Mouse (Mus musculus) midbrain, embryonic 14.5 days (tissue): ENCODE results near the gene Cttnbp2nl. TPM values are rescaled to one million over a fixed set of nuclear protein-coding genes. Genes with fewer than 3 reads are reported as not detected.

ENCODE experiments used
- ATAC-seq: fragments of 200-750 bp; cut with Nextera tagmentation; 2 replicates; pipeline ENCODE4 v1.8.0; 2017; ENCODE audit warnings: moderate number of reproducible peaks, moderate library complexity; ENCODE audit not compliant: low FRiP score, low TSS enrichment
- DNase-seq: peaks from one replicate; pipeline ENCODE4 v3.0.0-alpha.2; 2015
- H3K27ac ChIP-seq: fragments of 300-500 bp; sonication (generic); replicated peaks from 2 replicates; pipeline ENCODE4 v1.5.1; 2014; ENCODE audit warnings: mild to moderate bottlenecking, low read depth, low read length, moderate library complexity
- H3K27me3 ChIP-seq: fragments of 300-500 bp; sonication (generic); 2 replicates; pipeline ENCODE4 v1.6.1; 2014; ENCODE audit warnings: low read length, control low read depth, mixed read lengths; ENCODE audit not compliant: control insufficient read depth, insufficient read depth
- H3K36me3 ChIP-seq: fragments of 300-500 bp; sonication (generic); 2 replicates; pipeline ENCODE4 v1.6.1; 2014; ENCODE audit warnings: low read length, control low read depth; ENCODE audit not compliant: control insufficient read depth, insufficient read depth
- H3K4me1 ChIP-seq: fragments of 300-500 bp; sonication (generic); 2 replicates; pipeline ENCODE4 v1.6.1; 2014; ENCODE audit warnings: mild to moderate bottlenecking, antibody characterized with exemption, low read length, control low read depth; ENCODE audit not compliant: control insufficient read depth, insufficient read depth
- H3K4me2 ChIP-seq: fragments of 300-500 bp; sonication (generic); 2 replicates; pipeline ENCODE4 v1.6.1; 2014; ENCODE audit warnings: mild to moderate bottlenecking, low read length, moderate library complexity
- H3K4me3 ChIP-seq: fragments of 300-500 bp; sonication (generic); replicated peaks from 2 replicates; pipeline ENCODE4 v1.5.1; 2014; ENCODE audit warnings: low read depth, low read length
- H3K9ac ChIP-seq: fragments of 300-500 bp; sonication (generic); replicated peaks from 2 replicates; pipeline ENCODE4 v1.6.1; 2014; ENCODE audit warnings: mild to moderate bottlenecking, low read length, moderate library complexity
- H3K9me3 ChIP-seq: fragments of 300-500 bp; sonication (generic); 2 replicates; pipeline ENCODE4 v1.6.1; 2016; ENCODE audit warnings: low read length, control low read depth, mixed read lengths; ENCODE audit not compliant: control insufficient read depth
- WGBS: fragments of 180-500 bp; shearing (Covaris S2); extraction: QIAGEN DNeasy Blood & Tissue Kit; methylation state at CpG from one replicate; pipeline ENCODE4 v1.1.7; 2014; 5-methylcytosine and 5-hydroxymethylcytosine counted together
- polyA plus RNA-seq: library from polyadenylated mRNA; unstranded; fragments of >200 nt; fragmentation: Nextera tagmentation; extraction: Ambion mirVana; gene quantifications from 2 replicates; pipeline ENCODE4 v1.2.1, GENCODE M21; 2014

Cttnbp2nl gene
- polyA plus RNA-seq, 1 experiment from 2014 or later, result 59.7 TPM

DNA sequence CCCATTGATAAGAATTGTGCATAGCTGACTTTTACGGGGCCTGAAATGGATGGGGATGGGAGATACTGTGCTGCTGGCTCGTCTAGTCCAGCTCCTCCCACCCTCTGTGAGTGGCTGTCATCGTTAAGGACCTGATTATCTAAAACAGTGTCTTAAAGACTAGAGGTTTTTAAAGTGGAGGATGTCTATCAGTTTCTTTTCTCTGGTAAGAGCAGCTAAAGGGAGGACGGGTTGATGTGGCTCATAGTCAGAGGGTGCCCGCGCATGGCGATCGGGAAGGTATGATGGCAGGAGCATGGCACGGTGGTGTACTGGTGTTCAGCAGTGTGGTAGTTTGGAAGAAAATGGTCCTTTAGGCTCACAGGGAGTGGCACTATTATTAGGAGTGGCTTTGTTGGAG, 9.7 kb upstream of the Cttnbp2nl start:
- no peaks in the 10 kb centered on the region for H3K9me3 ChIP-seq
- DNase-seq (no peak), ATAC-seq (no peak)
- H3K27me3 ChIP-seq, result no peaks in the 10 kb centered on the region
- no peaks in the 10 kb centered on the region for H3K4me1 ChIP-seq
- no peak overlapping the region for H3K9ac ChIP-seq
- 84% methylated on average over 9 of the region's 9 CpGs for WGBS
- H3K4me3 ChIP-seq, result no peak overlapping the region
- H3K27ac ChIP-seq, result no peak overlapping the region
- no peaks in the 10 kb centered on the region for H3K36me3 ChIP-seq
- no peak overlapping the region for H3K4me2 ChIP-seq

DNA sequence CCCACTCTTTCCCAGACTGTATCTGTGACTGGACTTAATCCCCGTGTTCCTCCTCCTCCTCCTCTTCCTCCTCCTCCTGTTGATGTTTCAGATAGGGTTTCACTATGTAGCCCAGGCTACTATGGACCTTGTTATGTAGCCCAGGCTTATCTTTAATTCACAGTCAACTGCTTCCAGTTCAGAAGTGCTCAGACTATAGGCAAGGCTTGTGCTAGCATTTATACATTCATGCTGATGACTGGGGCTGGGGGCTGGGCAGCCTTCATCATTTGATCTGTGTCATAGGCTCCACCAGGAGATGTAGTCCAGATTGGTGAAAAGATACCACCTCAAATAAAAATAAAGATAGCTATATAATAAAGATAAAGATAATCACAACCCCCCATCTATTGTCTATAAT, 9.0 kb upstream of the Cttnbp2nl start:
- H3K9ac ChIP-seq, result no peak overlapping the region
- H3K4me1 ChIP-seq, result no peaks in the 10 kb centered on the region
- DNase-seq (no peak), ATAC-seq (no peak)
- H3K27ac ChIP-seq, result no peak overlapping the region
- no peak overlapping the region for H3K4me2 ChIP-seq
- H3K4me3 ChIP-seq, result no peak overlapping the region
- 76% methylated on average over 1 of the region's 1 CpGs for WGBS
- no peaks in the 10 kb centered on the region for H3K9me3 ChIP-seq
- no peaks in the 10 kb centered on the region for H3K36me3 ChIP-seq
- no peaks in the 10 kb centered on the region for H3K27me3 ChIP-seq

- Histone ChIP-seq H3K9ac (no peak overlapping the region), H3K4me1 (no peaks in the 10 kb centered on the region), H3K27me3 (no peaks in the 10 kb centered on the region), H3K4me2 (no peak overlapping the region), H3K36me3 (no peaks in the 10 kb centered on the region), H3K27ac (no peak overlapping the region), H3K4me3 (no peak overlapping the region), H3K9me3 (no peaks in the 10 kb centered on the region)
- ATAC-seq (no peak), DNase-seq (no peak)
- WGBS, result 81% methylated on average over 3 of the region's 3 CpGs
Measured at GRCm38 (mm10) chr3:105061496-105061895, 8.6 kb upstream of the Cttnbp2nl start.

DNA sequence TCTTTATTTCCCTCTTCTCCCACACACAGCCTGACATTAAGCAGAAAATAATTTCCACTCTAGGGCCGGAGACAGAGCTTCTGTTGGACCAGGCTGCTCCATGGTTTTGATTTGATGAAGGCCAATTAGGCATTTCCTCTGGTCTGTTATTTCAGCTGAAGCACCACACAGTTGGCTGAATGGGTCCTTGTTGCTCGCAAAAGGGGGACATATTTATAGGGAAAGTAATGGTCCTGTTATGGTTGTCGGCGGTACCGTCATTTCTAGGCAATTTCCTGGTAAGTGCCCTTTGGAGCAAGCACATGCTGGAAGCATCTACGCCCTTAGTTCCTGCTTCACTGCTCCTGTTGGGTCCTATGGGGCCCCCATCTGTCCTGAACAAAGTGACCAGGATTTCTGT, 8.0 kb upstream of the Cttnbp2nl start:
- Histone ChIP-seq H3K27ac (no peak overlapping the region), H3K4me1 (no peaks in the 10 kb centered on the region), H3K27me3 (no peaks in the 10 kb centered on the region), H3K36me3 (no peaks in the 10 kb centered on the region), H3K9ac (no peak overlapping the region), H3K4me2 (no peak overlapping the region), H3K9me3 (no peaks in the 10 kb centered on the region), H3K4me3 (no peak overlapping the region)
- 85% methylated on average over 6 of the region's 6 CpGs for WGBS
- ATAC-seq, result no peak
- DNase-seq, result no peak

- Histone ChIP-seq H3K4me1 (no peaks in the 10 kb centered on the region), H3K27ac (no peak overlapping the region), H3K9me3 (no peaks in the 10 kb centered on the region), H3K9ac (no peak overlapping the region), H3K36me3 (no peaks in the 10 kb centered on the region), H3K4me2 (no peak overlapping the region), H3K4me3 (no peak overlapping the region), H3K27me3 (no peaks in the 10 kb centered on the region)
- no peak for ATAC-seq
- DNase-seq, result no peak
- 90% methylated on average over 7 of the region's 7 CpGs for WGBS
Measured at GRCm38 (mm10) chr3:105059911-105060310, 7.0 kb upstream of the Cttnbp2nl start.

GRCm38 (mm10) chr3:105058627-105059513, 5.9 kb upstream of the Cttnbp2nl start:
- 17% methylated on average over 25 of the region's 25 CpGs for WGBS
- Histone ChIP-seq H3K4me3 (peak overlapping the region; percentile 24), H3K27me3 (no peaks in the 10 kb centered on the region), H3K4me2 (peak overlapping the region; percentile 56), H3K27ac (no peak overlapping the region), H3K4me1 (no peaks in the 10 kb centered on the region), H3K9me3 (no peaks in the 10 kb centered on the region), H3K36me3 (no peaks in the 10 kb centered on the region), H3K9ac (peak overlapping the region; percentile 18; the same call in 1 of the 2 replicates)
- DNase-seq (peak; percentile 94), ATAC-seq (peak; percentile 67)

DNA sequence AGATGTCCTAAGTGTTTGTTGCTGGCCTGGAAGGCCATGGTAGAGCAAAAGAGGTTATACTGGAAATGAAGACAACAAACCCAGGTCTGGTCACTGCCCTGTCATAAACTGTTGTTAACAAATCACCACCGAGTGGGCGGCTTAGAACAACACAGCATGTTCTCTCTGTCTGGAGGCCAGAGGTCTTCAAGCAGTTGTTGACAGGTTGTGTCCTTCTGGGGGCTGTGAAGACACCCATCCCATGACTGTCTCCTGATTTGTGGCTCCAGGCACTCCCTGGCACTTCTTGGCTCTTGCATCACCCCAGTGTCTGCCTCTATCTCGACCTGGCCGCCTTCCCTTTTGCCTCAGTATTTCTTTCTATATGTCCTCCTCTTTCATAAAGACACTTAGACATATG, 2.7 kb upstream of the Cttnbp2nl start:
- Histone ChIP-seq H3K9me3 (no peaks in the 10 kb centered on the region), H3K4me1 (peaks cover 9% of the 10 kb centered on the region), H3K27ac (no peak overlapping the region), H3K4me2 (no peak overlapping the region), H3K27me3 (no peaks in the 10 kb centered on the region), H3K4me3 (no peak overlapping the region), H3K9ac (no peak overlapping the region), H3K36me3 (no peaks in the 10 kb centered on the region)
- DNase-seq, result no peak
- no peak for ATAC-seq
- WGBS, result 83% methylated on average over 4 of the region's 4 CpGs

DNA sequence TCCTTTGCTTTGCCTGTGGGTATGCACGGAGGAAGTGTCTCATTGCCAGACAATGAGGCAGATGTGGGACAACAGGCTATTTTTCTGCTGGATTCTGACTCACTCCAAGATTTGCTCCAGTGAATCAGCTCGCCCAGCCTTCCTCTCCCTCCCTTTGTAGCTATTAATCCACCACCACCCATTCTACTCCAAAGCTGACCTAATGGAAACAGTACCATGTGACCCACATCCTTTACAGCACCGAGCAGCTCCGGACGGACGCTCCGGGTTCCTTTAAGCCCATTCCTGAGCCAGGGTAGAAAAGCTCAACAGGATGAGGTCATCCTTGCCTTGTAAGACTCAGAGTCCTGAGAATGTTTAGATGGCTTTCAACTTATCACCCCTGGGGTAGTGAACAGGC, 2.0 kb upstream of the Cttnbp2nl start:
- DNase-seq, result no peak
- Histone ChIP-seq H3K27ac (no peak overlapping the region), H3K36me3 (no peaks in the 10 kb centered on the region), H3K4me3 (no peak overlapping the region), H3K9ac (no peak overlapping the region), H3K4me2 (no peak overlapping the region), H3K27me3 (no peaks in the 10 kb centered on the region), H3K4me1 (peaks cover 13% of the 10 kb centered on the region), H3K9me3 (no peaks in the 10 kb centered on the region)
- ATAC-seq, result no peak
- 56% methylated on average over 7 of the region's 7 CpGs for WGBS

DNA sequence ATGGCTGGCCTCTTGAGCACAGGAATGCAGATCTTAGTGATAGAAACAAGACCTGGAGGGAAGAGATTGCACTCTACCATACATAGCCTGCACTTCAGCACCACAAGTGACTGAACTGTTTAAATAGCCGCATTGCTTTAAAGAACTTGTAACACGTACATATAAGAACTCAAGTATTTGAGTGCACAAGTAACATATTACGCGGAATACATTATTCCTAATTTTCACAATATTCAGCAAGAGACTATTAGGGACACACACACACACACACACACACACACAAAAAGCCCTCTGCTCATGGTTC, 704 bp upstream of the Cttnbp2nl start:
- Histone ChIP-seq H3K9ac (peak overlapping the region; percentile 91), H3K9me3 (no peaks in the 10 kb centered on the region), H3K27me3 (no peaks in the 10 kb centered on the region), H3K4me3 (peak overlapping the region; percentile 76), H3K4me1 (peaks cover 17% of the 10 kb centered on the region), H3K27ac (peak overlapping the region; percentile 73), H3K36me3 (no peaks in the 10 kb centered on the region), H3K4me2 (peak overlapping the region; percentile 71)
- ATAC-seq (no peak), DNase-seq (no peak)
- WGBS, result 76% methylated on average over 4 of the region's 4 CpGs
